Mouse (Mus musculus) embryonic facial prominence, embryonic 11.5 days (tissue): ENCODE measurements at regions not wholly inside any gene's neighbourhood (a gene's known extent, or its start where the extent isn't known, plus 50 kb on each side); places are given as distances from the start of the nearest gene placed in this dataset.
A peak's percentile ranks its signal among the peaks of the same experiment; 100 is the strongest.

Source experiments
- ATAC-seq: fragments of 200-750 bp; cut with Nextera tagmentation; replicated peaks from 2 replicates; pipeline ENCODE4 v1.8.0; 2017; ENCODE audit warnings: low read depth; ENCODE audit not compliant: insufficient number of reproducible peaks, low FRiP score, low TSS enrichment
- DNase-seq: peaks from one replicate; pipeline ENCODE4 v3.0.0-alpha.2; 2015; ENCODE audit warnings: low spot score
- H3K27ac ChIP-seq: fragments of 300-500 bp; sonication (generic); replicated peaks from 2 replicates; pipeline ENCODE4 v1.5.1; 2014; ENCODE audit warnings: mild to moderate bottlenecking, low read depth, low read length, control low read depth
- H3K27me3 ChIP-seq: fragments of 300-500 bp; sonication (generic); 2 replicates; pipeline ENCODE4 v1.6.1; 2014; ENCODE audit warnings: mild to moderate bottlenecking, low read length, moderate library complexity, mixed read lengths; ENCODE audit not compliant: control insufficient read depth, insufficient read depth
- H3K36me3 ChIP-seq: fragments of 300-500 bp; sonication (generic); replicated peaks from 2 replicates; pipeline ENCODE4 v1.6.1; 2014; ENCODE audit warnings: low read depth, mild to moderate bottlenecking, low read length, moderate library complexity, mixed read lengths; ENCODE audit not compliant: control insufficient read depth, insufficient read depth
- H3K4me1 ChIP-seq: fragments of 300-500 bp; sonication (generic); 2 replicates; pipeline ENCODE4 v1.6.1; 2014; ENCODE audit warnings: low read length, mixed read lengths; ENCODE audit not compliant: control insufficient read depth, insufficient read depth
- H3K4me2 ChIP-seq: fragments of 300-500 bp; sonication (generic); 2 replicates; pipeline ENCODE4 v1.6.1; 2014; ENCODE audit warnings: low read depth, mild to moderate bottlenecking, control low read depth, low read length, moderate library complexity
- H3K4me3 ChIP-seq: fragments of 300-500 bp; sonication (generic); 2 replicates; pipeline ENCODE4 v1.5.1; 2014; ENCODE audit warnings: low read depth, low read length, control low read depth
- H3K9ac ChIP-seq: fragments of 300-500 bp; sonication (generic); replicated peaks from 2 replicates; pipeline ENCODE4 v1.6.1; 2014; ENCODE audit warnings: mild to moderate bottlenecking, control low read depth, low read length
- H3K9me3 ChIP-seq: fragments of 300-500 bp; sonication (generic); replicated peaks from 2 replicates; pipeline ENCODE4 v1.6.1; 2016; ENCODE audit warnings: mild to moderate bottlenecking, low read length, inconsistent platforms, mixed read lengths; ENCODE audit not compliant: control insufficient read depth
- WGBS: fragments of 180-500 bp; shearing (Covaris S2); extraction: QIAGEN DNeasy Blood & Tissue Kit; methylation state at CpG from one replicate; pipeline ENCODE4 v1.1.7; 2014; 5-methylcytosine and 5-hydroxymethylcytosine counted together

- no peak for DNase-seq
- no peak for ATAC-seq
- Histone ChIP-seq H3K4me3 (no peak overlapping the region), H3K4me1 (no peaks in the 10 kb centered on the region), H3K27ac (no peak overlapping the region), H3K9me3 (no peaks in the 10 kb centered on the region), H3K27me3 (no peaks in the 10 kb centered on the region), H3K4me2 (no peak overlapping the region), H3K36me3 (no peaks in the 10 kb centered on the region), H3K9ac (no peak overlapping the region)
- 54% methylated on average over 5 of the region's 5 CpGs for WGBS
Observed at GRCm38 (mm10) chr2:103896160-103896559, 61.6 kb upstream of the Lmo2 start.

GRCm38 (mm10) chr2:103896814-103897213 is 61.0 kb upstream of the Lmo2 start:
- H3K9me3 ChIP-seq, result no peaks in the 10 kb centered on the region

GRCm38 (mm10) chr2:103899713-103900112 is 58.1 kb upstream of the Lmo2 start:
- WGBS, result 88% methylated on average over 6 of the region's 6 CpGs
- Histone ChIP-seq H3K36me3 (no peaks in the 10 kb centered on the region), H3K27ac (no peak overlapping the region)

More at GRCm38 (mm10) chr2:103896814-103897213, 61.0 kb upstream of the Lmo2 start:
- Histone ChIP-seq H3K27me3 (no peaks in the 10 kb centered on the region), H3K27ac (no peak overlapping the region), H3K36me3 (no peaks in the 10 kb centered on the region), H3K4me1 (no peaks in the 10 kb centered on the region), H3K4me2 (no peak overlapping the region), H3K9ac (no peak overlapping the region), H3K4me3 (no peak overlapping the region)
- ATAC-seq (no peak), DNase-seq (no peak)
- 36% methylated on average over 3 of the region's 3 CpGs for WGBS

GRCm38 (mm10) chr2:103900384-103900783 is 57.4 kb upstream of the Lmo2 start:
- Histone ChIP-seq H3K4me3 (no peak overlapping the region), H3K27me3 (no peaks in the 10 kb centered on the region), H3K9me3 (no peaks in the 10 kb centered on the region), H3K4me2 (no peak overlapping the region), H3K9ac (0 out of 2 replicates have a peak overlapping the region, but pooled peaks have one; percentile 13), H3K4me1 (no peaks in the 10 kb centered on the region), H3K27ac (no peak overlapping the region), H3K36me3 (no peaks in the 10 kb centered on the region)
- 62% methylated on average over 5 of the region's 5 CpGs for WGBS
- no peak for DNase-seq
- no peak for ATAC-seq

More at GRCm38 (mm10) chr2:103899713-103900112, 58.1 kb upstream of the Lmo2 start:
- Histone ChIP-seq H3K9me3 (no peaks in the 10 kb centered on the region), H3K4me2 (no peak overlapping the region), H3K4me1 (no peaks in the 10 kb centered on the region), H3K9ac (no peak overlapping the region), H3K27me3 (no peaks in the 10 kb centered on the region), H3K4me3 (no peak overlapping the region)
- DNase-seq, result no peak
- ATAC-seq, result no peak

GRCm38 (mm10) chr2:103901457-103901856 is 56.3 kb upstream of the Lmo2 start:
- H3K9me3 ChIP-seq, result no peaks in the 10 kb centered on the region
- no peak overlapping the region for H3K9ac ChIP-seq
- H3K4me1 ChIP-seq, result no peaks in the 10 kb centered on the region
- H3K4me2 ChIP-seq, result no peak overlapping the region
- no peaks in the 10 kb centered on the region for H3K36me3 ChIP-seq
- DNase-seq (no peak), ATAC-seq (no peak)
- H3K4me3 ChIP-seq, result no peak overlapping the region
- no peaks in the 10 kb centered on the region for H3K27me3 ChIP-seq
- H3K27ac ChIP-seq, result no peak overlapping the region
- 42% methylated on average over 1 of the region's 1 CpGs for WGBS

- ATAC-seq, result no peak
- Histone ChIP-seq H3K27ac (no peak overlapping the region), H3K4me3 (no peak overlapping the region)
Observed at GRCm38 (mm10) chr2:103902777-103903176, 55.0 kb upstream of the Lmo2 start.

GRCm38 (mm10) chr2:103905681-103906080 is 52.1 kb upstream of the Lmo2 start:
- Histone ChIP-seq H3K9ac (no peak overlapping the region), H3K4me2 (no peak overlapping the region), H3K4me3 (no peak overlapping the region), H3K27me3 (no peaks in the 10 kb centered on the region), H3K4me1 (no peaks in the 10 kb centered on the region), H3K36me3 (no peaks in the 10 kb centered on the region), H3K27ac (no peak overlapping the region), H3K9me3 (no peaks in the 10 kb centered on the region)
- DNase-seq (no peak), ATAC-seq (peak; percentile 67)
- 57% methylated on average over 1 of the region's 1 CpGs for WGBS

More at GRCm38 (mm10) chr2:103902777-103903176, 55.0 kb upstream of the Lmo2 start:
- Histone ChIP-seq H3K36me3 (no peaks in the 10 kb centered on the region), H3K27me3 (no peaks in the 10 kb centered on the region), H3K4me1 (no peaks in the 10 kb centered on the region), H3K4me2 (no peak overlapping the region), H3K9ac (no peak overlapping the region), H3K9me3 (no peaks in the 10 kb centered on the region)
- 60% methylated on average over 11 of the region's 11 CpGs for WGBS
- no peak for DNase-seq

- H3K9ac ChIP-seq, result no peak overlapping the region
- H3K4me2 ChIP-seq, result no peak overlapping the region
- H3K4me3 ChIP-seq, result no peak overlapping the region
- no peaks in the 10 kb centered on the region for H3K4me1 ChIP-seq
- H3K27ac ChIP-seq, result no peak overlapping the region
- H3K9me3 ChIP-seq, result no peaks in the 10 kb centered on the region
- ATAC-seq (no peak), DNase-seq (no peak)
- no peaks in the 10 kb centered on the region for H3K27me3 ChIP-seq
- H3K36me3 ChIP-seq, result no peaks in the 10 kb centered on the region
- 28% methylated on average over 2 of the region's 2 CpGs for WGBS
Observed at GRCm38 (mm10) chr2:103906581-103907184, 51.1 kb upstream of the Lmo2 start.
